Mouse (Mus musculus) small intestine, adult 2 months (tissue): ENCODE results near the gene Clmn.

Experiments used
- CTCF ChIP-seq: fragments of 200-500 bp; IDR thresholded peaks from 2 replicates; pipeline ENCODE4 v1.5.1; 2012; ENCODE audit warnings: low read depth, mild to moderate bottlenecking, control low read depth, inconsistent platforms, low read length, moderate library complexity, mixed read lengths; ENCODE audit not compliant: insufficient replicate concordance, insufficient read length; ENCODE audit errors: extremely low read depth
- POLR2A ChIP-seq: fragments of 200-500 bp; IDR thresholded peaks from 2 replicates; pipeline ENCODE4 v1.6.1; 2012; ENCODE audit warnings: low read depth, mild to moderate bottlenecking, control low read depth, inconsistent platforms, low read length, moderate library complexity

- TF ChIP-seq CTCF (no peak), POLR2A (no peak)
Observed at GRCm38 (mm10) chr12:104912281-104912933, 47.5 kb upstream of the Clmn start.
